Mouse (Mus musculus): ENCODE results near the gene Nsa2. TPM values are rescaled to one million over a fixed set of nuclear protein-coding genes. Genes with fewer than 3 reads are reported as not detected.
A peak's percentile ranks its signal among the peaks of the same experiment; 100 is the strongest.

Gene Nsa2
- 58.1 and 64.0 TPM in 2 replicates for polyA plus RNA-seq (2015; fragmentation: Nextera tagmentation; extraction: Ambion mirVana)

- Histone ChIP-seq H3K4me3 (ENCODE audit: low read depth, low read length) (peak within 1 kb of the TSS; percentile 90), H3K4me1 (replicated peaks; ENCODE audit: control insufficient read depth, insufficient read depth, low read length) (no peaks in the 10 kb centered on the region), H3K27ac (ENCODE audit: low read depth, low read length) (peak within 1 kb of the TSS; percentile 90), H3K4me2 (replicated peaks; ENCODE audit: low read depth) (peak within 1 kb of the TSS; percentile 63), H3K27me3 (replicated peaks; ENCODE audit: control insufficient read depth, insufficient read depth, low read length) (no peaks in the 10 kb centered on the region), H3K36me3 (ENCODE audit: control insufficient read depth, insufficient read depth) (peaks cover 24% of the 10 kb centered on the region), H3K9ac (ENCODE audit: low read depth, low read length) (peak within 1 kb of the TSS; percentile 87), H3K9me3 (ENCODE audit: control insufficient read depth) (no peaks in the 10 kb centered on the region)
- ATAC-seq, result peak; percentile 98
- no peak for TF ChIP-seq CTCF (IDR thresholded peaks at IDR 0.05; ENCODE audit: low read depth)
- WGBS, result under 1% methylated on average over 57 of the region's 57 CpGs
These were observed at the start of gene Nsa2, which contains the start of gene Gfm2 for GRCm38 (mm10) chr13:97137466-97138400. TSS of gene Nsa2 (minus strand) at chr13:97137937. TSS of gene Gfm2 (plus strand) at chr13:97137937.

- TF ChIP-seq CTCF (IDR thresholded peaks at IDR 0.05; ENCODE audit: low read depth), result no peak
- H3K36me3 ChIP-seq (ENCODE audit: control insufficient read depth, insufficient read depth), result peaks cover 28% of the 10 kb centered on the region; the same call in 1 of the 2 replicates
- no peaks in the 10 kb centered on the region for H3K9me3 ChIP-seq (ENCODE audit: control insufficient read depth)
- H3K27ac ChIP-seq (ENCODE audit: low read depth, low read length), result no peak overlapping the region
- H3K4me2 ChIP-seq (replicated peaks; ENCODE audit: low read depth), result no peak overlapping the region
- no peak overlapping the region for H3K4me3 ChIP-seq (ENCODE audit: low read depth, low read length)
- H3K4me1 ChIP-seq (replicated peaks; ENCODE audit: control insufficient read depth, insufficient read depth, low read length), result no peaks in the 10 kb centered on the region; the same call in 1 of the 2 replicates
- ATAC-seq, result no peak
- H3K27me3 ChIP-seq (replicated peaks; ENCODE audit: control insufficient read depth, insufficient read depth, low read length), result no peaks in the 10 kb centered on the region
- H3K9ac ChIP-seq (ENCODE audit: low read depth, low read length), result no peak overlapping the region
- 68% methylated on average over 4 of the region's 4 CpGs for WGBS
These were observed 48.6 kb upstream of the Nsa2 start for GRCm38 (mm10) chr13:97186346-97186745.

DNA sequence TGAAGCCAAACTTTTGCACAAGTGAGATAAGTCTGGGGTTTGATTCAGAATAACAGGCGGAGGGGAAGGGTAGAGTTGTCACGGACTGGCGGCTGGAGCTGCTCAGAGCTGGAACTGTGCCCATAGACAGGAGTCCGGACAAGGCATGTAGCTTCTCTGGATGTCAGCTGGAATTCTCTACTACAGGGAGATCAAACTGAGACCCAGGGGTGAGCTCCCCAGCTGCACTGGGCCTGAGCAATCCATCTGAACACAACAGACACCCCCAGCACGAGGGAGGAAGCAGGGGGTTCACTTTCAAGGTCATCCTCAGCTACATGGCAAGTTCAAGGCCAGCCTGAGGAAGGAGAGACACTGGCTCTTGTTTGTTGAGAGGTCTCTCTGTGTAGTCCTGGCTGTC is 46.9 kb upstream of the Nsa2 start:
- peak; percentile 24; the same call in 1 of the 2 replicates for ATAC-seq
- Histone ChIP-seq H3K36me3 (ENCODE audit: control insufficient read depth, insufficient read depth) (peaks cover 37% of the 10 kb centered on the region), H3K9me3 (ENCODE audit: control insufficient read depth) (no peaks in the 10 kb centered on the region), H3K4me2 (replicated peaks; ENCODE audit: low read depth) (no peak overlapping the region), H3K4me3 (ENCODE audit: low read depth, low read length) (no peak overlapping the region), H3K27me3 (replicated peaks; ENCODE audit: control insufficient read depth, insufficient read depth, low read length) (no peaks in the 10 kb centered on the region), H3K4me1 (replicated peaks; ENCODE audit: control insufficient read depth, insufficient read depth, low read length) (no peaks in the 10 kb centered on the region; the same call in 1 of the 2 replicates), H3K9ac (ENCODE audit: low read depth, low read length) (no peak overlapping the region), H3K27ac (ENCODE audit: low read depth, low read length) (peak overlapping the region; percentile 63)
- no peak for TF ChIP-seq CTCF (IDR thresholded peaks at IDR 0.05; ENCODE audit: low read depth)
- 15% methylated on average over 5 of the region's 5 CpGs for WGBS

DNA sequence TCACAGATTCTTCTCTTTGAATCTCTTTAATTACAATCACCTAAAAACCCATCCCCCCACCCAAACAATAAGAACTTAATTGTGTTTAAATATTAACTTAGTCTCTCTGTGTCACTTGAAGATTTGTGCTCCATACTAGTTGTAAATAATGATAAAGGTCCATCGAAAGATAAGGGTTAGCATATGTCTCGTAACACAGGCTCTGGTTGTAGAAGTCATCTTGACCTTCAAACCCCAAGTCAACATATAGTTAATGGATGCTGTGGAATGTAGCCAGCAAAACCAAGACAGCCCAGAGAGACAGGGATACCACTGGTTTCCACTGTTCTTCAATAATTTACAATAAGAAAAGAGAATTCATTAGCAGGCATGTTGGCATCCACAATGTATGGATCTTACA is 46.4 kb upstream of the Nsa2 start:
- Histone ChIP-seq H3K4me1 (replicated peaks; ENCODE audit: control insufficient read depth, insufficient read depth, low read length) (no peaks in the 10 kb centered on the region; the same call in 1 of the 2 replicates), H3K4me2 (replicated peaks; ENCODE audit: low read depth) (no peak overlapping the region), H3K4me3 (ENCODE audit: low read depth, low read length) (no peak overlapping the region), H3K9ac (ENCODE audit: low read depth, low read length) (no peak overlapping the region), H3K27ac (ENCODE audit: low read depth, low read length) (peak overlapping the region; percentile 63; the same call in 1 of the 2 replicates), H3K9me3 (ENCODE audit: control insufficient read depth) (no peaks in the 10 kb centered on the region), H3K27me3 (replicated peaks; ENCODE audit: control insufficient read depth, insufficient read depth, low read length) (no peaks in the 10 kb centered on the region), H3K36me3 (ENCODE audit: control insufficient read depth, insufficient read depth) (peaks cover 41% of the 10 kb centered on the region)
- WGBS, result 38% methylated on average over 2 of the region's 2 CpGs
- no peak for TF ChIP-seq CTCF (IDR thresholded peaks at IDR 0.05; ENCODE audit: low read depth)
- peak; percentile 48; the same call in 1 of the 2 replicates for ATAC-seq

DNA sequence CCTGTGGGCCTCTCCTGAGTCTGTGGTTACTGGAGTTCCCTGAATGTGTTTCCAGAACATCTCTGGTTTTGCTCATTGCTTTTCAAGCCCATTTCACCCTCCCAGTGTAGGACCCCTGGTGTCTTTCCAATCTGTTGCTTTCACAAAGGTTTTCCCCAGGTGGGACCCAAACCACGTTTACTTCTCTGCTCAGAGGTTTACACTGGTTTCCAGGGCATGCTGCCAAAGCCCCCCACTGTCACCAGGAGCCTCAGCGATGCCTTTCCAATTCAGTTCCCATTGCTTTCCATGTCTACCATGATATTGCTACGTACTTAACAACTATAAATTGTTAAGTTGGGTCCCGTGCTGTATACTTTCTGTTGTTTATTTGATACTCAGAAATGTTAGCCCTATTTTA is 45.1 kb upstream of the Nsa2 start:
- peak overlapping the region; percentile 1; the same call in 1 of the 2 replicates for H3K27ac ChIP-seq (ENCODE audit: low read depth, low read length)
- no peak overlapping the region for H3K9ac ChIP-seq (ENCODE audit: low read depth, low read length)
- H3K36me3 ChIP-seq (ENCODE audit: control insufficient read depth, insufficient read depth), result peaks cover 43% of the 10 kb centered on the region
- no peaks in the 10 kb centered on the region for H3K9me3 ChIP-seq (ENCODE audit: control insufficient read depth)
- no peak overlapping the region for H3K4me3 ChIP-seq (ENCODE audit: low read depth, low read length)
- ATAC-seq, result no peak
- no peak overlapping the region for H3K4me2 ChIP-seq (replicated peaks; ENCODE audit: low read depth)
- TF ChIP-seq CTCF (IDR thresholded peaks at IDR 0.05; ENCODE audit: low read depth), result no peak
- H3K27me3 ChIP-seq (replicated peaks; ENCODE audit: control insufficient read depth, insufficient read depth, low read length), result no peaks in the 10 kb centered on the region
- H3K4me1 ChIP-seq (replicated peaks; ENCODE audit: control insufficient read depth, insufficient read depth, low read length), result no peaks in the 10 kb centered on the region; the same call in 1 of the 2 replicates
- 80% methylated on average over 4 of the region's 4 CpGs for WGBS

DNA sequence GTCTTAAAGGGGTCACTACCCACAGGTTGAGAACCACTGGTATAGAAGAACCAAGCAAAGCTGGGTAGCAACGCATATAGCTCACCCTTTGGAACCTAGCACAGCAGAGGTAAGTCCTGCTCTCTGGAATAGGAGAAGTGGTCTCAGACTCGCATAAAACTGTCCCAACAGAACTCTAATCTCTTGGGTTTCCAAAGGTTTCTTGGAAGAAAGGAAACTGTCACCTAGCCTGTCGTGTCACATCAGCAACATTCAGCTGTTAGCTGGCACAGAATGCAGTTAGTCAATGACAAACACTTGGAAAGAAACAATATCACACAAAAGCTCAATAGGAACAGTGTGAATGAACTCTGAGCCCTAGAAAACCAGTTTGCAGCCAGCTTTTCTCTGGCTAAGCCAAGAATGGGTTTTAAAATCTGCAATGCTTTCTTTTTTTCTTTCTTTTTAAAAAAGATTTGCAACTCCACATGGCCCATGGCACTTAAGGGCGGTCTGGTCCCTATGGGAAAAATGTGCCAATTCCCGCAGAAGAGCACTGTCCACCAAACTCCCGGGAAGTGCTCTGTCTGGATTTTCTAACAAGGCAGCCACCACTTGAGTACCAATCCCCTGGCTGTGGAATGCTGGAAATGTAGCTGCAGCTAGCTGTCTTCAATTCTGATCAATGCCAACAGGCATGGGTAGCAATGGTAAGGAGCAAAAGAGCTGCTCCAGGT is 42.5 kb upstream of the Nsa2 start:
- Histone ChIP-seq H3K4me2 (replicated peaks; ENCODE audit: low read depth) (no peak overlapping the region), H3K9me3 (ENCODE audit: control insufficient read depth) (no peaks in the 10 kb centered on the region), H3K36me3 (ENCODE audit: control insufficient read depth, insufficient read depth) (peaks cover 55% of the 10 kb centered on the region), H3K4me1 (replicated peaks; ENCODE audit: control insufficient read depth, insufficient read depth, low read length) (no peaks in the 10 kb centered on the region; the same call in 1 of the 2 replicates), H3K27me3 (replicated peaks; ENCODE audit: control insufficient read depth, insufficient read depth, low read length) (no peaks in the 10 kb centered on the region), H3K4me3 (ENCODE audit: low read depth, low read length) (no peak overlapping the region), H3K27ac (ENCODE audit: low read depth, low read length) (no peak overlapping the region), H3K9ac (ENCODE audit: low read depth, low read length) (no peak overlapping the region)
- no peak for TF ChIP-seq CTCF (IDR thresholded peaks at IDR 0.05; ENCODE audit: low read depth)
- no peak for ATAC-seq
- 82% methylated on average over 6 of the region's 6 CpGs for WGBS
